Mouse (Mus musculus): ENCODE measurements at regions not wholly inside any gene's neighbourhood (a gene's known extent, or its start where the extent isn't known, plus 50 kb on each side); places are given as distances from the start of the nearest gene placed in this dataset.

DNA sequence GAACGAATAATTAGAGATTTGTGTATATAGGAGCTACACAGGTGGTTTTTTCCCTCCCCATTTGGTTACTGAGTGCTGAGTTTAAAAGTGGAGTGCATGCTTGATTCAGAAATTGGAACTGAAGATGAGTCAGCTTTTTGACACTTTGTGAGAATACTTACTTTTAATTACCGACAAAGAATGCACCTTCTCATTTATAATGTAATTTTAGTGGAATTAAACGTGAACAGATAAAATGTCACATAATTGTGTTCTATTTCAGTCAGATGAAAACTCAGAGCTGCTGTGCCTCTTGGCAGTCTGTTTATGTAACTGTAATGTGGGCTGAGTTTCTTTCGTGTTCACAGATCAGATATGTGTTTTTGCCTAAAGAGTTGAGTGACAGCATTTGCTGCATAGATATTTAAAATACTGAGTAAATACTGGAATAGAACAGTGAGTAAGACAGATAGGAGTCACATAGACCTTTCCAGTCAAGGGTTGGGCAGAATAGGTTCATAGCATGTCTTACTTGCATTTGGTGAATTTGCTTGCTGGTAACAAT, 51.9 kb upstream of the Arhgap32 start:
- 50% methylated on average over 4 of the region's 4 CpGs for WGBS
- DNase-seq: no peak
- TF ChIP-seq EP300 (IDR thresholded peaks at IDR 0.05; ENCODE audit: insufficient read depth, low read depth, low read length): no peak
- TF ChIP-seq POLR2A (IDR thresholded peaks at IDR 0.05; ENCODE audit: insufficient read depth, low read depth, low read length): no peak
- TF ChIP-seq CTCF (IDR thresholded peaks at IDR 0.05): no peak
- H3K27ac ChIP-seq: 0 out of 2 replicates have a peak overlapping the region, but pooled peaks have one; percentile 16
- H3K36me3 ChIP-seq (ENCODE audit: control insufficient read depth, insufficient read depth, low read length): no peaks in the 10 kb centered on the region; the same call in 1 of the 2 replicates
- H3K27me3 ChIP-seq (ENCODE audit: control insufficient read depth, insufficient read depth, low read length): no peaks in the 10 kb centered on the region
- no peaks in the 10 kb centered on the region; the same call in 1 of the 2 replicates for H3K79me2 ChIP-seq (replicated peaks; ENCODE audit: control insufficient read depth, insufficient read depth, low read length)
- H3K4me3 ChIP-seq: no peak overlapping the region
- intact Hi-C loops (cut with DNase I): no loop called here
- no peaks in the 10 kb centered on the region; the same call in 1 of the 2 replicates for H3K4me1 ChIP-seq (ENCODE audit: control insufficient read depth, insufficient read depth, low read length)
- H3K9ac ChIP-seq (ENCODE audit: low read depth, low read length): no peak overlapping the region

Measured in heart, adult 2 months (tissue).